Mouse (Mus musculus) mouse embryonic stem cell (cell line): ENCODE results near the gene Aqp9.
"Not testable (repeated sequence)": the region's sequence is repeated elsewhere in the genome, so short reads cannot be mapped to it uniquely, and the experiment has no call there.

Experiments
- in situ Hi-C, 2 experiments: fragments of 300-500 bp; cut with MboI; formaldehyde crosslinking; loops; 1 replicate in 1 of 2; 3 replicates in 1 of 2; pipeline ENCODE4 v1.14.3; 2019 to 2020; ENCODE audit warnings: low sequenced_read_pairs in 2 of 2, low pct_unique_long_range_greater_than_20kb in 1 of 2, mixed read lengths in 1 of 2; ENCODE audit not compliant: unreplicated experiment in 1 of 2

The Aqp9 gene

DNA sequence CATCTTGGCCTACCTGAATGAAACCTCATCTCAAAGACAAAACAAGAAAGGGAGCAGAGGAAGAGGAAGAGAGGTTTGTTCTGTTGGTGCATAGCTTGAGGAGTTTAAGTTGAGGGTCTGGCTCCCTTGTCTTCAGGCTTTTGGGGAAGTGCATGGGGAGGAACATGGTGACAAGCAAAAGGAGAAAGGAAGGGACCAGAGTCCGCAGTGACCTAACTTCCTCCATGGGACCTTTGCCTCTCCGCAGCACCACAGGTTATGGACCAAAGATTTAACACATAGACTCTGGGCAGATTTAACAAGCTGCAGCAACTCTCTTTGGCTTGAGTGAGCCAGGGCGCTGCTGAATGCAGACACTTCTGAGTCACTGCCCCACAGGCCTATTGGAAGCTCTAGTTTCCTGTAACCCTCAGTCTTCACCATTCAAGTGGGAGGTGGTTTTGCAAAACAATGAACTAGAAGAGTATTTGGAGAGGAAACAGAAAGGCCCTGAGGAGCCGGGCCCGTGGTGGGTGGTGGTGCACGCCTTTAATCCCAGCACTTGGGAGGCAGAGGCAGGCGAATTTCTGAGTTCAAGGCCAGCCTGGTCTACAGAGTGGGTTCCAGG lies 13.0 kb downstream of the Aqp9 start:
- in situ Hi-C loops = no loop called here

DNA sequence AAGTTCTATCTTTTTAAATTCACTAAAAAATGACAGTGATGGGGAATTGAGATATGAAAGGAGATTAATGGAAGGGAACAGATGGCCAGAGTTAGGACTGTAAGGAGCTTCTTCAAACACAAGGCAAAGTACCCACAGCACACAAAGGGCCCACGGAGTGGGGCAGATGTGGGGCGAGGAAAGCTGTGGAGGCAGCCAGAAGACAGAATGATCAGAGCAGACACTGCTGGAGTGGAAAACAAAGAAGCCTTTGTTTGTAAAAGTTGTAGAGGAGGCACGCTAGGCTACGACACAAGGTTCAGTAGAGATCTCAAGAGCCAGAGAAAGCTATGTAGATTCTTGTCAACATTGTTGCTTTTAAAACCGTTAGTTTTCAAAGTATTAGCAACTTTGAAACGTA lies 17.1 kb downstream of the Aqp9 start:
- in situ Hi-C loops = no loop called here

DNA sequence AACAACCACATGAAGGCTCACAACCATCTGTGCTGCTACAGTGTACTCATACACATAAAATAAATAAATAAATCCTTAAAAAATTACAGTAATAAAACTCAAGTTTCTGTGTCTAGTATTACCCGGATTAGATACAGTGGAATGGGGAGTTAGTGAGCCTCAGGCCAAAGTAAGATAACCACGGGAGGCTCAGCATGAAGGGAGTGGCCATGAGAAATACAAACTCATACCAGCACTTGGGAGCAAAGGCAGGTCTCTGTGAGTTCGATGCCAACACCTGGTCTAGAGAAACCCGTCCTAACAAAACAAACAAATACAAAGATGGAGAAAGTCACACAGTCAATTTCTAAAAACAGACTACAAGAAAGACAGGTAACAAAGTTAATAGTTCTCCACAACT lies 18.3 kb downstream of the Aqp9 start:
- in situ Hi-C loops = no loop called here

DNA sequence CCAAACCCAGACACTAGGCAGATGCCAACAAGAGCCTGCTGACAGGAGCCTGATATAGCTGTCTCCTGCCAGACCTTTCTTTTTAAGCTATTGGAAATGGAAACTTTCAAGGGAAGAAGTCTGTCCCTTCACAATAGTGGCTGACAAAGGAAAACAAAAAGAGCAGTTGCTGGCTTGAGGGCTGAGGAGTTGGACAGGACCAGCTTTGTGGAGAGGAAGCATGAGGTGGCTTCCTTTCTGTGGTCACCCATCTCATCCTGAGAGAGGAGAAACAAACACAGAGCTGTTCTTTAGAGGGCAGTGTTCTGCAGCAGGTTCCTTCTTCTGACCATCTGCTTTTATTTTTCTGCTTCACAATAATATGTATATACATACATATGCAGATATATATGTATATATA lies 19.6 kb downstream of the Aqp9 start:
- in situ Hi-C loops = no loop called here

DNA sequence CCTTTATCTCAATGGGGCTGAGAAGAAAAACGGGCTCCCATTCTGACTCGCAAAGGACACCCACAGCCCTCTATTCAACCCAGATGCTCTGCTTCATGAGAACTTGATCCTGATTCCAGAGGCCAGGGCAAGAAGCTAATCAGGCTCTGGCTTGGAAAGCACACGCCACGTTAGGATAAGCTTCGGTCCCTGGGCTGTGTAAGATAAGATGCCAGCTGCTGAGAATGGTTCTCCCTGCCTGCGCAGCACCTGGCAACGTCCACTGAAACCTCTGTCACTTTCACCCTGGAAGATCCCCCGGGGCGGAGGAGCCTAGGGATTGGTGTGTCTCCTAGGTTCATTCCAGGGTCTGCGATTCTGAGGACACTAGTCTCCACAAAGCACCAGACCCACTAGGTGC lies 22.3 kb downstream of the Aqp9 start:
- in situ Hi-C loops = no loop called here

DNA sequence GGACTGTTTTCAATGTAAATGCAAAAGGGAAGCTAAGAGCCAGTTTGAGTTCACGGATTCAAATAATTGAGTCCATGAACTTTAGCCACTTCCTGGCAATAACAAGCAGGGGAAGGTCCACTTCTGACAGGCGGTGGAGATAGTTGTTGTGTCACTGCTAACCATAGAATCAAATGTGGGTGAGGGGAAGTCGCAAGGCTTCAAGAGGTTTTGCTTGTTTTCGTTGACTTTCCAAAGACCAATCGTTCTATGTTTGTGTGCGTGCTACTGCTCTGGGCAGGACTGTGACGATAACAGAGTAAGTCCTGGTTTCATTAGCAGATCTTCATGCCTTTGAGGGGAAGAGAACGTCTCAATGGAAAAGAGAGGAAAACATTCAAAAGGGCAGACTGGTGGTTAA lies 28.3 kb downstream of the Aqp9 start:
- in situ Hi-C loops = no loop called here

DNA sequence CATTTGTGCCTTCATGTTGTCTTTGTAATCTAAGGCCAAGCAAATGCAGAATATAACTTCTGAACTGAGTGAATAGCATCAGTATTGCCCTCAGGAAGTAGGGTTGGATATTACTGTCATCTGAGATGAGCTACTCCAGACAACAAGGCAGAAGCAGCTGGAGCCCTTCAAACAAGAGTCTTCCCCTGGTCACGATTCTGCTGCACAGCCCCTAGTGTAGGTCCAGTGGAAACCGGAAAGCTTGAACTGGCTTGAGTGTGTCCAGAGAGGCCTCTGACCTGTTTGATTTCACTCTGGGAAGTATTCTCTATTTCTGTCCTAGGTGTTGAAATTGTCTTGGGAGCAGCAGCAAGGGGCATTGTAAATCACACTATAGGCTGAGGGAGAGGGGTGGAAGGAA lies 29.5 kb downstream of the Aqp9 start:
- in situ Hi-C loops = loop anchor here (10.0 kb wide), 1 partner anchor 46 kb away; no protein-coding TSS in a partner anchor

DNA sequence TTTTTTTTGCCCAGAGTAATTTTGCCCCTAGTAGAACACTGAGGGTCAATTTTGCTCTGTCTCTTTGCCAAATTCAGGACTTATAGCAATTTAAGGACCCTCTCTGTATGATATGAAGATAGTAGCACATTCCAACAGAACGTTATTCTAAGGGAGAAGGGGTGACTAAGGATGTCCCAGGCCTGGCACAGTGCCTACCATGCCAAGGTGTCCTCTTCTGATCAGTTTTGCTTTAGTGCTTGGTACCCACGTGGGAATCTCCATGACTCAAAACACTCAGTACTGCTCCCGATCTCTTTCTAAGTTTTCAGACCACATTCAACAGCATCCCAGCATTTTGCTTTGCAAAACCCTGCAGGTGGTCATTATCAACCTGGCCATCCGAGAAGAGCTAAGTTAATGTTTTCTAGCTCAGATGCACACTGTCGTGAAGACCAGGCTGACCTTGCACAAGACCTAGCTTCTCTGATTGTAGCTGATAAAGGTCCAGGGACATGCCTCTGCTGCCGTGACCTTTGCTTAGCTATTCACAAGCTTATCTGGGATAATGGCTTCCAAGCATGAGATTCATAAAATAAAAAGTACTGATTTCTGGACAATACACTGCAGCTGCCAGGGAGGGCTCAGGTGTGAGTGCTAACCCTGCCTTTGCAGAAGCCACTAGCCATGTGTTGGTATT lies 31.1 kb downstream of the Aqp9 start:
- in situ Hi-C loops = loop anchor here (10.0 kb wide), 1 partner anchor 47 kb away; no protein-coding TSS in a partner anchor

DNA sequence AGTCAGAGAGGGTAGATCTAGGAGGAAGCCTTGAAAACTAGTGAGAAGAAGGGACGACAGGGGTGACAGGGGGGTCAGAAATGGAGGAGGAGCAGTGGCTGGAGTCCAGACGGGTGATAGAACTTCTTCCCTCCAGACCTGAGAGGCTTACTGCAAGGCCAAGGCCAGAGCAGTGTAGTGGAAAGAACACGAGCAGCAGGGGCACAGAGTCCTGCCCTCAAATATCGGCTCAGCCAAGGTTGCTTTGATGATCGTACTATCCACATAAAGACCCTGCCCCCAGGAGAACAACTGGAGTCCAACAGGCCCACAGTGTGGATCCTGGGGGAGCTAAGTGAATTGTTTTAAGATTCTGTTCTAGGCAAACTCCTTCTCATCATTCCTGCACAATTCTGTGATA lies 33.4 kb downstream of the Aqp9 start:
- in situ Hi-C loops = loop anchor here (10.0 kb wide), 1 partner anchor 50 kb away; no protein-coding TSS in a partner anchor

DNA sequence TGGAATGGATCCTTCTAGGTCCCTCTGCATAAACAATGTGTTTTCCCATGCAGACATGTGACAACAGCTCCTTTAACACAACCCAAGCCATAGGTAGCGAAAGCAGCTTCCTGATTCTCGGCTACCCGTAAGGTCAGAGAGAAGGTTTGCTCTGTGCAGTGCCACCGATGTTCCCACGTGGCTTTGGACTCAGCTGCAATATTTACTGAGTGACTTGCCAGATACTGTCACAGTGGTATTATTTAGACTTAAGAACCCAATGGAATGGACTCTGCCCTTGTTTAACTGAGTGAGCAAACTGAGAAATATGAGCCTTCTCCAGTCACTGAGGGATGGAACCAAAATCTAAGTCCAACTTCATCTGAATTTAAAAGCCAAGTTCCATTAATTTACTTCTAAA lies 35.3 kb downstream of the Aqp9 start:
- in situ Hi-C loops = loop anchor here (10.0 kb wide), 1 partner anchor 52 kb away; no protein-coding TSS in a partner anchor

DNA sequence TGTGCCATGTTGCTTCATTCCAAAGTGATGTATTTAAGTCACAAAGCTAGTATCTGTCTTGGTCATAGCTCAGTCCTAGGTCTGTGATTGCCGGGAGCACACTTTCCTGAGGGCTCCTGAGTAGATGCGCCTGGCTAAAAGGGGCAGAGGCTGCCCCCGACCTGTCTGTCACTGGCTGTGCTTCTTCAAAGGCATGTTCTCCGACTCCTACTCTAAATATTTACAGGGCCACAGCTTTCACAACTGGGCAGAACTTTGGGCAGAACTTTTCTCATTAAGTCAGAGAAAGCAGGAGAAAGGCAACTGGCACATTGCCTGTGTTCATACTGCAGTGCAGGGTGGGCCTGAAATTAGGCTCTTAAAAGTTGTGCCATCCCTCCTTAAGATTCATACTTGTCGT lies 36.7 kb downstream of the Aqp9 start:
- in situ Hi-C loops = loop anchor here (10.0 kb wide), 1 partner anchor 53 kb away; no protein-coding TSS in a partner anchor

DNA sequence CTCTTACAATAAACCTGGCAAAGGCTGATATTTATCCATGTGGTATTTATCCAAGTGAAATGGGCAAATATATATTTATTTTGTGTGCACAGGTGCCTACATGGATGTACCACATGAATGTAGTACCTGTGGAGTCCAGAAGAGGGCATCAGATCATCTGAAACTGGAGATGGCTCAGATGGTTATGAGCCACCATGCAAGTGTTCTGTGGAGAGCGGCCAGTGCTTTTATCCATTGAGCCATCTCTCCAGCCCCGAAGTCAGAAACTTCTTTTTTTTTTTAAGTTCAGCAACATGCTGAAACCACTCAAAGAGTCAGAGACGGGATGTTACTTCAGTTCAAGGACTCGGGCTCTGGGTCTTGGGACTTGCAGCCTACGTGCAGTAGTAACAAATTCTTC lies 39.6 kb downstream of the Aqp9 start:
- in situ Hi-C loops = no loop called here

DNA sequence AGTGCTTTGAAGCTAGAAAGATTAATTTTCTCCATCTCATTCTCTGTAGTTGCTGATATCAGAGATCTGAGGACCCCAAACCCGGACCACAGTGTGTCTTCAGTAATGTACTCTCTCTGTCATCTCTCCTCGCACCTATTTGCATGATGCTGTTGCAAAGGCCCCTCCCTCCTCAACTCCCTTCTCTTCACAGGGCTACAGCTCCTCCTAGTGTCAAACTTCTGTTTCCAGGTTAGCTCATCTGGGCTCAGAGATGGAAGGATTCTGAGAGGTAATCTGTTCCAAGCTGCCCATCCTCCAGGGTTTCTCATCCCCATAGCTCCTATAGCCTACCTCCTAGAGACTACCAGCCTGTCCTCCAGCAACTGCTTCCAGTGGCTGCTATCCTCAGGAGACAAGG lies 42.3 kb downstream of the Aqp9 start:
- in situ Hi-C loops = no loop called here

DNA sequence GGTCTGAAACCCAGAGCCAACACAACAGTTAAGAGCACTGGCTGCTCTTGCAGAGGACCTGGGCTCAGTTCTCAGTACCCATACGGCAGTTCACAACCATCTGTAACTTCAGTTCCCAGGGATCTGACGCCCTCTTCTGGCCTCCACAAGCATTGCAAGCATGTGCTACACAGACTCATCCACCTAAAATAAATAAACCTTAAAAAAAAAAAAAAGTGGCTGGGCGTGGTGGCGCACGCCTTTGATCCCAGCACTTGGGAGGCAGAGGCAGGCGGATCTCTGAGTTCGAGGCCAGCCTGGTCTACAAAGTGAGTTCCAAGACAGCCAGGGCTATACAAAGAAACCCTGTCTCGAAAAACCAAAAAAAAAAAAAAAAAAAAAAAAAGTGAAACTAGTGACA lies 45.4 kb downstream of the Aqp9 start:
- in situ Hi-C loops = not testable (repeated sequence)

DNA sequence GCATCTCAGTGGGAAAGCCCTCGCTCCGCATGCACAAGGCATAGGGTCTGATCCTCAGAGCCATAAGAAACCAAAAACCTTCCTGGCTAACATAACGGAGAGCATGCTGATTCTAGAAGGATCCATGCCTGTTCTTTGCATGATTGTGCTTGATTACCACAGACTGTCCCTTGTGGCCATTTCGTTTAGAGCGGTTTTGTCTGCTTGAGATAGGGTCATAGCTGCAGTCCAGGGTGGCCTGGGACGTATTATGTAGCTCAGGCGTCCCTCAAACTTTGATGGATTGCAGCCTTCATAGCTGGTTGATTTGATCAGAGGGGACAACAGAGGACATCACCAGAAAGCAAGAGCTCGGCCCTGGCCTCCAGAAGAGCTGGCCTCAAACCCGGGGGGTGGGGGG lies 47.6 kb downstream of the Aqp9 start:
- in situ Hi-C loops = no loop called here

DNA sequence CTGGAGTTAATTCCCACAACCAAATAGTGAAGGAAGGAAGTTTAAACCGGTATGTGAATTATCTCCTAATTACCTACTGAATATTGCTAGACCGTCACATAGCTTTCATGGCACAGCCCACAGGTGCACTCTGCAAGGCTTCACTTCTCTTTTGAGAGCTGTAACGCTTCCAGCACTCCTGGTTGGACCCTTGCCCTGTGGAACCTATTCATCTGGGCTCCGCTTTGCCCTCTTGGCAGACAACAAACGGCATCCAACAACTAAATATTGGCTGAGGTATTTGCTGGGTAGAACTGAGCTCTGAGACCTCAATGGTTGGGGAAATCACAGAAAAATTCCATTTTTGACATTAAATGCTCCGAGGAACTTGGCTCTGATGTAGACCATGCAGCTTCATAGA lies 55.3 kb downstream of the Aqp9 start:
- in situ Hi-C loops = no loop called here

DNA sequence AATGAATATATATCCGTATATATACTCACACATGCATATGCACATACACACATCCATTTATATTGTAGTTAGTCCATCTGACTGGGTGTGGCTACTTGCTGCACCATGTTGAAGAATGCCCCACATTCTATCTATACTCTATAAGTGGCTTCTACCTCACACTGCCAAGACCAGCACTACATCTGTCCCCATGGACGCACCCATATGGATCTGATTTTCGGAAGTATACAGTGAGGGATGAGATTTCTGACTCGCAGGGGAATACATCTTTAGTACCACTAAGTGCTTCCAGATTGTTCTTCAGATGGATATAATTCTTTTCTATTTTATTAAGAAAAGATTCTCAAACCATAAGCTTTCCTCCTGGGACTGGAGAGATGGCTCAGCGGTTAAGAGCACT lies 65.0 kb downstream of the Aqp9 start:
- in situ Hi-C loops = no loop called here

DNA sequence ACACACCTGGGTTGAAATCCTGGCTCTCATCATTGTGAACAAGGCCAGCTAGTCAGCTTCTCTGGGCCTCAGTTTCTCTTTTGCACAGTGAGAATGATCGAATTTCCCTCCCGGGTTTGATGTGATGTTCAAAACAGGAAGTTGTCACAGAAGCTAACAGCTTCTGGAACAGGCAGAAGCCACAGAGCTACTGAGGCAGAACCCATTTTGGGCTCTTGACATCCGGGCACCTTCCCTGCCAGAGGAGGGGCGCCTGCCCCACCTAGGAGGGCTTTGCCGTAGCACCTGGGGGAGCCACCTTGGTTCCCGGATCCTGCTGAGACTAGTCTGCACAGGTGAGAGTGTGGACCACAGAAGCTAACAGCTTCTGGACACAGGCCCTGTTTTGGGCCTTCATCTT lies 74.4 kb downstream of the Aqp9 start:
- in situ Hi-C loops = no loop called here

DNA sequence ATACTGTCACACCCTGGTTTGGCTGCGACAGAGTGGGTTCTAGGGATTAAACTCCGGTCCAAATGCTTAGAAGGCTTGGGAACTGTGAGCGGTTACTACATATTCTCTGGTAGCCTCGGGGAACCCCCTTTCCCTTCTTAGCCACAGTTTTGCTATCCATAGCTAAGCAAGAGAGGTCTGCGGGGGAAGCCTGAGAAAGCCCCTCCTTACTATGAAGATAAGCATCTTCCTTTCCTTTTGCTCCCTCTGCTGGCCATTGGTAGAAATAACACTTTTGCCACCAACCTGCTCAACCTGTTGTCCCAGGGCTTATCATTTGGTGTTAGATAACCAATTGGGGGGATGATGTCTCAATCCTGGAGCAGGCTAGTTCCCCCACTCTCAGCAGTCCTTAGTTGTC lies 76.4 kb downstream of the Aqp9 start:
- in situ Hi-C loops = no loop called here

DNA sequence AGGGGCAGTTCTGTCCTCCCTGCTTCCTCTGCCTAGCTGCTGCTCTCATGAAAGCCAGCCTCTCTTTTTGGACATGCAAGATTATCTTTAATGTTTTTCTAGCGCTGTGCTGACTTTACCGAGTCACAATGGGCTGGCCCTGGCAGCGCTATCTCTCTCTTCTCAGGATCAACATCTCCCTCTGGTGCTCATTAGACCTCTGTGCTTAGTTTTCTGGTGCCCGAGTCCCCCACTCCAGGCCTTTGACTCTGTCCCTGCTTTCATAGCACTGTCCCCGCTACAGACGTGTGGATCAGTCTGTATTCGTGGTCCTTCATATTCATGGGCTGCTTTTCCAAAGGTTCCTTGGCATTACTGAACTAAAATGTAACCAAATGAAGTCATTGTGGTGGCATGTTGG lies 89.3 kb downstream of the Aqp9 start:
- in situ Hi-C loops = no loop called here
